Mouse (Mus musculus) ovary, adult 10 weeks (tissue): ENCODE results near the gene Klhl21. TPM values are rescaled to one million over a fixed set of nuclear protein-coding genes. Genes with fewer than 3 reads are reported as not detected.

Experiments
- polyA plus RNA-seq: library from polyadenylated mRNA; stranded (reverse); fragments of 350-450 nt; fragmentation: Illumina TruSeq; extraction: RNeasy Lipid Tissue Mini Kit (QIAGEN cat#74804); gene quantifications from one replicate; pipeline ENCODE4 v1.2.3, GENCODE M21; 2014

Klhl21 gene
- 3.6 TPM for polyA plus RNA-seq

DNA sequence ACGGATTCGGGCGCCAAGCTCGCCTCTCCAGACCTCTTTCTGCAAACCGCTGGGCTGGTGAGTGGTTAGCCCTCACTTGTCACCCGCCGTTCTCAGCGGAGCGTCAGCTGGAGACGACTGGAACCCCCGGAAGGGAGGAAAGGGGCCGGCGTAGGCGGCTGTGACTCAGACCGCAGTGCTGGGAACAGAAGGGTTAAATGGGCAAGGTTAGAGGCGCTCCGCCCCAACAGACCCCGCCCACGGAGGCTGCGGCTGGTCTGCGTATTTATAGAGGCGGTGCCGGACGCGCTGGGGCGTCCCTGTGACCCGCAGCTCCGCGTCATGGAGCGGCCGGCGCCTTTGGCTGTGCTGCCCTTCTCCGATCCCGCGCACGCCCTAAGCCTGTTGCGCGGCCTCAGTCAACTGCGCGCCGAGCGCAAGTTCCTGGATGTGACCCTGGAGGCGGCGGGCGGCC lies at the start of gene Klhl21:
Klhl21 (plus strand) TSS at position 182 of the 454 bp plus-strand sequence.

GRCm38 (mm10) chr4:151988342-151989109 lies 20.1 kb upstream of the Klhl21 start, which contains the start of gene Thap3:
Gene Thap3, minus strand, starts transcription at chr4:151988997.

GRCm38 (mm10) chr4:151996173-151996950 lies 12.2 kb upstream of the Klhl21 start, which contains the start of gene Phf13:
Gene Phf13, minus strand, starts transcription at chr4:151996258.

GRCm38 (mm10) chr4:152027524-152027923 lies 18.9 kb downstream of the Klhl21 start, which contains the start of gene Zbtb48:
Gene Zbtb48, minus strand, starts transcription at chr4:152027671.

GRCm38 (mm10) chr4:152038225-152038984 lies 29.8 kb downstream of the Klhl21 start, which contains the start of gene Tas1r1:
Gene Tas1r1, minus strand, starts transcription at chr4:152038568.

GRCm38 (mm10) chr4:152038985-152039830 lies 30.6 kb downstream of the Klhl21 start, which contains the start of gene Nol9:
Gene Nol9, plus strand, starts transcription at chr4:152039321.

Other genes with a start within 250 kb of the Klhl21 start
- gene Camta1, start 146.9 kb upstream of the Klhl21 start, polyA plus RNA-seq = 170 TPM
- 37.3 TPM for gene Dnajc11, start 75.1 kb upstream of the Klhl21 start, polyA plus RNA-seq
- gene Thap3, start 19.8 kb upstream of the Klhl21 start, polyA plus RNA-seq = not detected
- gene Phf13, start 12.5 kb upstream of the Klhl21 start, polyA plus RNA-seq = 45.5 TPM
- gene Zbtb48, start 18.9 kb downstream of the Klhl21 start, polyA plus RNA-seq = 2.2 TPM
- gene Tas1r1, start 29.8 kb downstream of the Klhl21 start, polyA plus RNA-seq = not detected
- 25.6 TPM for gene Nol9, start 30.5 kb downstream of the Klhl21 start, polyA plus RNA-seq
- 0.11 TPM for gene Plekhg5, start 63.7 kb downstream of the Klhl21 start, polyA plus RNA-seq
- gene Tnfrsf25, start 107.1 kb downstream of the Klhl21 start, polyA plus RNA-seq = not detected
- gene Espn, start 143.6 kb downstream of the Klhl21 start, polyA plus RNA-seq = 0.43 TPM
- not detected for gene Hes2, start 150.1 kb downstream of the Klhl21 start, polyA plus RNA-seq
- gene Acot7, start 169.3 kb downstream of the Klhl21 start, polyA plus RNA-seq = 0.46 TPM